Mouse (Mus musculus): ENCODE measurements around the gene Fstl3. TPM values are rescaled to one million over a fixed set of nuclear protein-coding genes. Genes with fewer than 3 reads are reported as not detected.

The Fstl3 gene
- total RNA-seq, 2 experiments from 2014 or later: 2.0 to 2.1 TPM

DNA sequence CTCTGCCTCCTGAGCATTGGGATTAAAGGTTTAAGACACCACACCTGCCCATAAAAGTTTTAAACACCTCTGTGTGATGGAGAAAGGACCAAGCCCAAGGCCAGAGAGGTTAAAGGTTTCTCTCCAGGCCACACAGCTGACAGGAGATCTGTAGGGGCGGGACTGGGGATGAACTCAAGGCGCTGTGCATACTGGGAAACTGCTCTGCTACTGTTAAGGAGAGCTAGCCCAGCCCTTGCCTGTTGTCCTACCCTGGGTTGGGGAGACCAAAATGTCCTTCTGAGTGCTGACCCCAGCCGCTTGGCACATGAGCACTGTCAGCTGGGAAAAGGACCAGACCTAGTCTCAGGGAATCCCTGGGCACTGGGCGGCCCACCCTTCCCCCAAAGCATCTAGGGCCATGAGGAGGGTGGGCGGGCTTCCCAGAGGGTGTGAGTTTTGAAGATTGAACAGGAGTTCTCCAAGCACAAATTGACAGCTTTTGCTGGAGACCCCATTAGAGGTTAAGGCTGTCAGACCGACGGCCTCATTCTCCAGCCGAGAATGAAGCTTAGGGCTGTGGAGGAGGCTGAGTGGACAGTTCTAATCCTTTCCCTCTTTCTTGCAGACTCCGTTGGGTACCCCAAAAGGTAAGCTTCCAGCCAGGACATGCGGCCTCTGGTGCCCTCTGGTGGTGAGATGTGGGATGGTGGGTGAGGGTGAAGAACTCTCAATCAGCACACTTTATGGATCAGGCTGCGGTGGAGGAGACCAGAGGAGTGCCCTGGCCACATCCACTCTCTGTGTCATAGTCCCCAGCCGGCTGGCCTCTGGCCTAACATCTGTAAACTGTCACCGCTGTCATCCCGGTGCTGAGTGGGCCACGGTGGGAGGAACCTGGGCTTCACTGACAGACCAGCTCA, 34.9 kb downstream of the Fstl3 start:
- peak; percentile 67 for DNase-seq

GRCm38 (mm10) chr10:79814271-79814842, 37.3 kb downstream of the Fstl3 start:
- no peak for DNase-seq

DNA sequence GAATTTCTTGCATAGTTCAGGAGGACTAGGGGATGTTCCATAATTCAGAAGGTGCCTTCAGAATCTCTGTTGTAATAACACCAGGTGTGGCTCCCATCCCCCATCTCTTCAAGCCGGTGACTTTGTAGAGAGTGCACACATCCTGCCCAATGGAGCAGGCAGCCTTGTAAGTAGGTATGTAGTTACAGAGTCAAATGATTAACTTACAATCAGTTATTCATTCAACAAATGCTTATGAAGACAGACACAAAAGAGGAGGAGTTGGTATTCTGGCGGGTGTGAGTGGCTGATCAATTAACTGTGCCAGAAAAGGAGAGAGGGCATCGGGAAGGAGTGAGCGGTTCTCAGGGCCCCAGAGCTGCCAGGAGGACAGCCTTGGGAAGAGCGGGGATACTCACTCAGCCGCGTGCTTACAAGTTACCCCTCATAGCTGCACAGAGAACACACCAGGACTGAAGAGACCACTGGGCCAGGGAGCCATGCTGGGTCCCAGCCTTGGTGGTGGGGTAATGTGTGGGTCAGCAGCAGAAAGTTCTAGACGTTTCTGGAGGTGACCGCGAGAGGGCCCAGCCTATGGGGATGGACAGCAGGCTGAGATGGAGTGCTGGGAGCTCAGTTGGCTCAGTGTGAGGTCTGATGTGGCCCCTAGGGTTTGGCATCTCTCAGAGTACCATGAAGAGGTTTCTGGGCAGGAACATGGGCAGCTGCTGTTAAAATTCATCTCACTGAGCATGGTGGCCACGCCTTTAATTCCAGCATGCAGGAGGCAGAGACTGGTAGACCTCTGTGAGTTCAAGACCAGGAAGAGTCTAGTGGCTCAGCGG, 38.8 kb downstream of the Fstl3 start:
- DNase-seq: no peak

GRCm38 (mm10) chr10:79817111-79817510, 40.0 kb downstream of the Fstl3 start:
- DNase-seq: no peak

GRCm38 (mm10) chr10:79818225-79818624, 41.2 kb downstream of the Fstl3 start:
- DNase-seq: no peak

DNA sequence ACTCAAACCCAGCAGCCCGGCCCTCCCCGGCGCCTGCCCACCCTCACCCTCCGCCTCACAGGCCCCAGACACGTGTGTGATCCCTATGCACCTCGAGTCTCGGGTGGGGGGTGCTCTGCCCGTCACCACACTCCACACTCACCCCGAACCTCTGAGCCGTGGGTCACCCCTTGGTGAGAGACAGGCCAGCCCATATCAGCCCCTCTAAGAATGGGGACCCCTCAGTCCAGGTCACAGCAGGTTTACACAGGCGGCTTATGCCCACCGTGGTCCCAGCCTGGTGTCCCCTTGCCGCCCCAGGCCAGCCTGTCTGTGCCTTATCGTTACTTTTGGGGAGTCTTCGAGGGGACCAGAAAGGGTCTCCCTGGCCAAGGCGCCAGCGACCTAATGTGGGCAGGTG, 42.5 kb downstream of the Fstl3 start:
- no peak for DNase-seq

GRCm38 (mm10) chr10:79820277-79820676, 43.2 kb downstream of the Fstl3 start:
- no peak for DNase-seq

DNA sequence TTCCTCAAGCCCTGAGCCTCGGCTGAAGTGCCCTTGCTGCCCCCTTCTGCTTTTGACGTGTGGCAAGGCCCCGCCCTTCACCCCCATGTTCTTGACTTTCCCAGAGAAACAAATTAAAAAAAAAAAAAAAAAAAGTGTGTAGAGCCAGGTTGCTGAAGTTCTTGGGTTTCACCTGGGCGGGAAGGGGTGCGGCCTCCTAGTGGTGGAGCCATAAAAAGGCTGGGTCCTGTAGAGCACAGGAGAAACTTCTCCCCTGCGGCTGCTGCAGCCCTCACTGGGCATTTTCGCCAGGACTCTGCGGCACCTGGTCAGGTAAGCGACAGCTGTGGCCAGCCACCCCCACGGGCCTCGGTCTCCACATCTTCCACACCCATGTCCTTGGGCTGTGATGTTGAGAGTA, 43.7 kb downstream of the Fstl3 start, which contains the start of gene Misp:
Misp (plus strand) TSS at position 208 of the 400 bp plus-strand sequence.
- DNase-seq: no peak

DNA sequence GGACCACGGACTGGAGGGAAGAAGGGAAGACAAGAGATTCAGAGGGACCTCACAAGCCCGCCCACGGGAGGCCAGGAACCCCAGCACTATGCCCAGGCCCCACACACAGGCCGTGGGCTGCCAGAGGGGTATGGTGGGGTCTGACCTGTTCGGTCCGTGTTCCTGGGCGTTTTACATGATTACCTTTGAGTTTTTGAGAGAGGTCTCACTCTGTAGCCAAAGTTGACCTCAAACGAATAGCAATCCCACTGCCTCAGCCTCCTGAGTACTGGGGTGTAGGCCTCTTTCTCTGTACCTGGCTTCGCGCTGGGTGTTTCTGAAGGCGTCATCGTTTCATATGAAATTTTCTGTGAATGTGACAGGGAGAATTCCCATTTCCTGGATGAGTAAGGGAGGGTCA, 44.7 kb downstream of the Fstl3 start:
- no peak for DNase-seq

DNA sequence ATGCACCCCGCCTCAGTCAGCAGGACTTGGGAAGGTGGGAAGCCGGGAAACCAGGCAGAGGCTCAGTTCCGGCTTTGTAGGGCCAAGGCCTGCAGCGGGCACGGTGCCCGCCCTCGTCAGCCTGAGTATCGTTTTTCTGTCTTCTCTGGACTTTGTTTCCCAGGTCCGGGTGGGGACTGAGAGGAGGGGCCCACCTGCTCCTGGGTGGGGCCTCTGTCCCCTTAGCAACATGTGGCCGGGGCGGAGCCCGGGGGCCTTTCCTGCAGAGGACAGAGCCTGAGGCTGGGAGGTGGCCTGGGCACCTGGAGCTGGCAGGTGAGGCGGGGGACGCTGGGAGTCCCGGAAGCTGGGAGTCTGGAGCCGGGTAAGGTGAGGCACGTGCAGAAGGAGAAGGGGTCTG, 45.3 kb downstream of the Fstl3 start:
- no peak for DNase-seq

GRCm38 (mm10) chr10:79823011-79823410, 45.9 kb downstream of the Fstl3 start:
- DNase-seq: no peak

- DNase-seq: no peak
These were observed 47.3 kb downstream of the Fstl3 start for GRCm38 (mm10) chr10:79824413-79824812.

GRCm38 (mm10) chr10:79831583-79831982, 54.5 kb downstream of the Fstl3 start:
- DNase-seq: no peak

Other genes with a start within 250 kb of the Fstl3 start
- 1 to 10 TPM in 1 of 2 experiments, under 1 TPM in 1; 0.84 to 1.2 TPM for gene Plpp2, start 243.5 kb upstream of the Fstl3 start, total RNA-seq (2021)
- gene Mier2, start 222.1 kb upstream of the Fstl3 start, total RNA-seq (2021): 10 to 100 TPM; 12.6 to 14.8 TPM
- gene Theg, start 189.9 kb upstream of the Fstl3 start, total RNA-seq (2021): not detected
- not detected for gene C2cd4c, start 163.2 kb upstream of the Fstl3 start, total RNA-seq (2021)
- 1 to 10 TPM; 2.1 to 2.3 TPM for gene Shc2, start 139.4 kb upstream of the Fstl3 start, total RNA-seq (2021)
- gene Odf3l2, start 131.5 kb upstream of the Fstl3 start, total RNA-seq (2021): 10 to 100 TPM; 14.8 to 17.1 TPM
- gene Madcam1, start 112.7 kb upstream of the Fstl3 start, total RNA-seq (2021): not detected
- gene Tpgs1, start 107.9 kb upstream of the Fstl3 start, total RNA-seq (2021): 10 to 100 TPM; 19.1 to 19.6 TPM
- 100 to 1,000 TPM; 329 to 332 TPM for gene Cdc34, start 95.1 kb upstream of the Fstl3 start, total RNA-seq (2021)
- gene Gzmm, start 88.3 kb upstream of the Fstl3 start, total RNA-seq (2021): 1 to 10 TPM; 4.0 to 4.4 TPM
- 100 to 1,000 TPM; 513 to 650 TPM for gene Bsg, start 72.8 kb upstream of the Fstl3 start, total RNA-seq (2021)
- under 1 TPM; 0.67 TPM for gene Hcn2, start 60.6 kb upstream of the Fstl3 start, total RNA-seq (2021)
- gene Polrmt, start 30.7 kb upstream of the Fstl3 start, total RNA-seq (2021): 10 to 100 TPM; 26.7 to 27.2 TPM
- not detected for gene Fgf22, start 22.2 kb upstream of the Fstl3 start, total RNA-seq (2021)
- 10 to 100 TPM; 27.4 to 33.4 TPM for gene Rnf126, start 10.3 kb upstream of the Fstl3 start, total RNA-seq (2021)
- not detected for gene Prss57, start 13.7 kb downstream of the Fstl3 start, total RNA-seq (2021)
- 10 to 100 TPM; 23.6 to 24.8 TPM for gene Palm, start 16.3 kb downstream of the Fstl3 start, total RNA-seq (2021)
- gene Misp, start 43.7 kb downstream of the Fstl3 start, total RNA-seq (2021): under 1 TPM in 1 of 2 experiments, not detected in 1; 0.40 TPM
- 10 to 100 TPM; 26.8 to 27.1 TPM for gene Ptbp1, start 77.2 kb downstream of the Fstl3 start, total RNA-seq (2021)
- gene Prtn3, start 97.2 kb downstream of the Fstl3 start, total RNA-seq (2021): under 1 TPM in 1 of 2 experiments, not detected in 1; 0.35 TPM
- gene Plppr3, start 97.4 kb downstream of the Fstl3 start, total RNA-seq (2021): under 1 TPM; 0.13 to 0.27 TPM
- not detected for gene Elane, start 109.0 kb downstream of the Fstl3 start, total RNA-seq (2021)
- gene Cfd, start 113.6 kb downstream of the Fstl3 start, total RNA-seq (2021): 100 to 1,000 TPM in 1 of 2 experiments, 10 to 100 TPM in 1; 12.5 to 381 TPM
- gene Med16, start 131.7 kb downstream of the Fstl3 start, total RNA-seq (2021): 10 to 100 TPM; 29.2 to 34.4 TPM
- not detected for gene Gm26602, start 133.6 kb downstream of the Fstl3 start, total RNA-seq (2021)
- gene Kiss1r, start 139.7 kb downstream of the Fstl3 start, total RNA-seq (2021): under 1 TPM; 0.18 to 0.29 TPM
- 100 to 1,000 TPM; 103 to 113 TPM for gene R3hdm4, start 143.9 kb downstream of the Fstl3 start, total RNA-seq (2021)
- 1 to 10 TPM; 2.4 to 2.8 TPM for gene Arid3a, start 149.8 kb downstream of the Fstl3 start, total RNA-seq (2021)
- 10 to 100 TPM; 16.4 to 18.0 TPM for gene Wdr18, start 182.9 kb downstream of the Fstl3 start, total RNA-seq (2021)
- not detected for gene Grin3b, start 193.4 kb downstream of the Fstl3 start, total RNA-seq (2021)
- 10 to 100 TPM; 70.1 to 80.6 TPM for gene Tmem259, start 207.1 kb downstream of the Fstl3 start, total RNA-seq (2021)
- 1 to 10 TPM; 8.5 to 9.4 TPM for gene Cnn2, start 211.3 kb downstream of the Fstl3 start, total RNA-seq (2021)
- gene Abca7, start 219.2 kb downstream of the Fstl3 start, total RNA-seq (2021): 1 to 10 TPM; 4.9 to 5.7 TPM
- 1 to 10 TPM; 1.0 to 2.1 TPM for gene Arhgap45, start 239.4 kb downstream of the Fstl3 start, total RNA-seq (2021)